Mouse (Mus musculus): ENCODE data around the gene Hpdl. TPM values are rescaled to one million over a fixed set of nuclear protein-coding genes. Genes with fewer than 3 reads are reported as not detected.

Hpdl gene
- polyA plus RNA-seq, 1 experiment from 2014 or later, result 0.52 TPM

GRCm38 (mm10) chr4:116815276-116815675 lies 6.2 kb downstream of the Hpdl start:
- Histone ChIP-seq H3K4me2 (ENCODE audit: low read length) (no peak overlapping the region), H3K9ac (replicated peaks; ENCODE audit: low read depth, low read length) (no peak overlapping the region), H3K36me3 (ENCODE audit: control insufficient read depth, insufficient read depth) (no peaks in the 10 kb centered on the region), H3K4me3 (replicated peaks; ENCODE audit: low read length) (no peak overlapping the region), H3K27me3 (replicated peaks; ENCODE audit: control insufficient read depth, insufficient read depth, low read length) (0 out of 2 replicates have a peak, but pooled peaks cover under 1% of the 10 kb centered on the region), H3K4me1 (replicated peaks; ENCODE audit: control insufficient read depth, insufficient read depth, low read length) (no peaks in the 10 kb centered on the region), H3K9me3 (ENCODE audit: control insufficient read depth, low read length) (no peaks in the 10 kb centered on the region), H3K27ac (ENCODE audit: low read length) (no peak overlapping the region)
- no peak for ATAC-seq
- 90% methylated on average over 5 of the region's 5 CpGs for WGBS

DNA sequence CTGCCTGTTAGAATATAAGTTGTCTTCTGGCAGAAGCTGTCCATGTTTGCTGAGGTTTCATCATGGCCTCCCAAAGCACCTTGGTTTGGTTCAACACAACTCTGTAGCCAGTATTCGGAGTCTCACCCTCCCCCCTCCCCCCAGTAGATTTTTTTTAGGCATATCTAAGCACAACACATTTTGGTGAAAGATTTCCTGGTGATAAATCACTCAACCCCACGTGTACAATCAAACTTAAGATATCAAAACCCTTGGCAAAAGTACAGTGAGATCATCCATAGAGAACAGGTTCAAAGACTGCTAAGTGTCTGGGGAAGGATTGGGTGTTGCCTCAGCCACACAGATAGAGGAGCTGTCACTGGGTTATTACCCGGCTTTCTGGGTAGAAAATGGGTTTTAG lies 10.5 kb downstream of the Hpdl start:
- no peak for ATAC-seq
- 81% methylated on average over 3 of the region's 3 CpGs for WGBS

DNA sequence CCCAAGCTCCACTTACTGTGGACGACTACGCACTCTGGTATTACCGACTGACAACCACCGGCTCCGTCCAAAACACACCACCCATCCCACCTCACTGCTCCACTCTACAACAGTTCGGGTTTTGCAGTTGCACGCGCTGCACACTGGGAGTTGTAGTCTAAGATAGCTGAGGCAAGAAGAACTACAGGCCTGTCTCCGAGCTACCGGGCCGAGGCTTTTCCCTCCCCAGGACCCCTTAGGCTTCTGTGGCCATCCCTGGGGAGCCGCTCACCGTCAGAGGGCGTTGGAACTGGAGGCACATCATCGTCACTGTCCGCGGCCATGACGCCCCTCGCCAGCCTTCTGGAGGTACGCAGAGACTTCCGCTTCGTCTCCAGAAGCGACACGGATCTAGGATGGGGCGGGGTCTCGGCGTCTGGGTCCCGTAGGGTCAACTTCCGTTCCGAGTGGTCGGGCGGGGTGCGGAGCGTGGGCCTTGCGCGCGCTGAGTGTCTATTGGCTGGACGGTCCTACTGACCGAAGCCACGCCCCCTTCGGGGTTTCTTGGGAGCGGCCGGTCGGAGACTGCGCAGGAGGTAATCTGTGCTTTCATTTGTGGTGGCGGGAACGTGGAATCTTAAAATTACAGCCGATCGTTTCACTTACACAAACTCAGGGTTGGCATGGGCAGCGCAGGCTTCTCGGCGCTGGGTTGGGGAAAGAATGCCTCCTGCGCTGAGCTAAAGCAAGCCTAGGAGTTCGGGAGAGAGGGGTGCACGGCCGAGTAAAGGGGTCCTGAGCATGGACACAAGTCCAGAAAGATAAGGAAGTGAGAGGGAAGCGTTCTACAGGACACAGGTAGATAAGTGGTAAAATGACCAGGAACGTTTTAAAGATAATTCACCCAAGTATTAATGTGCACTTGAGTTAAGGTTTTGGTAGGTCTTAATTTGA lies 14.0 kb downstream of the Hpdl start, which contains the start of the genes Toe1 and Mutyh:
Gene Toe1 (minus strand): TSS at position 444 of the 933 bp plus-strand sequence.
Gene Mutyh (plus strand): TSS at position 527 of the 933 bp plus-strand sequence.
- ATAC-seq, result peak; percentile 97
- Histone ChIP-seq H3K4me3 (replicated peaks; ENCODE audit: low read length) (peak within 1 kb of the TSS; percentile 86), H3K27ac (ENCODE audit: low read length) (peak within 1 kb of the TSS; percentile 93), H3K9me3 (ENCODE audit: control insufficient read depth, low read length) (no peaks in the 10 kb centered on the region), H3K27me3 (replicated peaks; ENCODE audit: control insufficient read depth, insufficient read depth, low read length) (no peaks in the 10 kb centered on the region), H3K4me2 (ENCODE audit: low read length) (peak within 1 kb of the TSS; percentile 81), H3K4me1 (replicated peaks; ENCODE audit: control insufficient read depth, insufficient read depth, low read length) (peaks cover 9% of the 10 kb centered on the region), H3K36me3 (ENCODE audit: control insufficient read depth, insufficient read depth) (peaks cover 21% of the 10 kb centered on the region), H3K9ac (replicated peaks; ENCODE audit: low read depth, low read length) (peak within 1 kb of the TSS; percentile 90)
- WGBS, result under 1% methylated on average over 58 of the region's 58 CpGs

More for the DNA sequence above, 10.5 kb downstream of the Hpdl start:
- Histone ChIP-seq H3K4me1 (replicated peaks; ENCODE audit: control insufficient read depth, insufficient read depth, low read length) (peaks cover 9% of the 10 kb centered on the region), H3K4me3 (replicated peaks; ENCODE audit: low read length) (no peak overlapping the region), H3K36me3 (ENCODE audit: control insufficient read depth, insufficient read depth) (no peaks in the 10 kb centered on the region), H3K9me3 (ENCODE audit: control insufficient read depth, low read length) (no peaks in the 10 kb centered on the region), H3K4me2 (ENCODE audit: low read length) (no peak overlapping the region), H3K27ac (ENCODE audit: low read length) (no peak overlapping the region), H3K27me3 (replicated peaks; ENCODE audit: control insufficient read depth, insufficient read depth, low read length) (no peaks in the 10 kb centered on the region), H3K9ac (replicated peaks; ENCODE audit: low read depth, low read length) (no peak overlapping the region)

- Histone ChIP-seq H3K9ac (replicated peaks; ENCODE audit: low read depth, low read length) (no peak overlapping the region), H3K9me3 (ENCODE audit: control insufficient read depth, low read length) (no peaks in the 10 kb centered on the region)
- 35% methylated on average over 5 of the region's 5 CpGs for WGBS
Observed at GRCm38 (mm10) chr4:116799901-116800300, 21.6 kb downstream of the Hpdl start.

GRCm38 (mm10) chr4:116796442-116797110 lies 24.9 kb downstream of the Hpdl start:
- ATAC-seq, result no peak
- Histone ChIP-seq H3K27ac (ENCODE audit: low read length) (no peak overlapping the region), H3K36me3 (ENCODE audit: control insufficient read depth, insufficient read depth) (no peaks in the 10 kb centered on the region), H3K27me3 (replicated peaks; ENCODE audit: control insufficient read depth, insufficient read depth, low read length) (no peaks in the 10 kb centered on the region), H3K4me2 (ENCODE audit: low read length) (no peak overlapping the region), H3K9ac (replicated peaks; ENCODE audit: low read depth, low read length) (no peak overlapping the region), H3K4me1 (replicated peaks; ENCODE audit: control insufficient read depth, insufficient read depth, low read length) (no peaks in the 10 kb centered on the region), H3K9me3 (ENCODE audit: control insufficient read depth, low read length) (no peaks in the 10 kb centered on the region), H3K4me3 (replicated peaks; ENCODE audit: low read length) (no peak overlapping the region)
- 59% methylated on average over 1 of the region's 1 CpGs for WGBS

More at GRCm38 (mm10) chr4:116799901-116800300, 21.6 kb downstream of the Hpdl start:
- Histone ChIP-seq H3K4me3 (replicated peaks; ENCODE audit: low read length) (no peak overlapping the region), H3K36me3 (ENCODE audit: control insufficient read depth, insufficient read depth) (peaks cover 17% of the 10 kb centered on the region), H3K27me3 (replicated peaks; ENCODE audit: control insufficient read depth, insufficient read depth, low read length) (no peaks in the 10 kb centered on the region), H3K27ac (ENCODE audit: low read length) (no peak overlapping the region), H3K4me2 (ENCODE audit: low read length) (no peak overlapping the region), H3K4me1 (replicated peaks; ENCODE audit: control insufficient read depth, insufficient read depth, low read length) (no peaks in the 10 kb centered on the region)
- no peak for ATAC-seq

GRCm38 (mm10) chr4:116794273-116794672 lies 27.2 kb downstream of the Hpdl start:
- H3K4me2 ChIP-seq (ENCODE audit: low read length), result no peak overlapping the region
- no peak overlapping the region for H3K4me3 ChIP-seq (replicated peaks; ENCODE audit: low read length)
- 74% methylated on average over 2 of the region's 2 CpGs for WGBS
- no peaks in the 10 kb centered on the region for H3K4me1 ChIP-seq (replicated peaks; ENCODE audit: control insufficient read depth, insufficient read depth, low read length)
- no peaks in the 10 kb centered on the region for H3K9me3 ChIP-seq (ENCODE audit: control insufficient read depth, low read length)
- ATAC-seq, result no peak
- H3K27ac ChIP-seq (ENCODE audit: low read length), result no peak overlapping the region
- no peaks in the 10 kb centered on the region for H3K36me3 ChIP-seq (ENCODE audit: control insufficient read depth, insufficient read depth)
- H3K9ac ChIP-seq (replicated peaks; ENCODE audit: low read depth, low read length), result no peak overlapping the region
- no peaks in the 10 kb centered on the region for H3K27me3 ChIP-seq (replicated peaks; ENCODE audit: control insufficient read depth, insufficient read depth, low read length)

DNA sequence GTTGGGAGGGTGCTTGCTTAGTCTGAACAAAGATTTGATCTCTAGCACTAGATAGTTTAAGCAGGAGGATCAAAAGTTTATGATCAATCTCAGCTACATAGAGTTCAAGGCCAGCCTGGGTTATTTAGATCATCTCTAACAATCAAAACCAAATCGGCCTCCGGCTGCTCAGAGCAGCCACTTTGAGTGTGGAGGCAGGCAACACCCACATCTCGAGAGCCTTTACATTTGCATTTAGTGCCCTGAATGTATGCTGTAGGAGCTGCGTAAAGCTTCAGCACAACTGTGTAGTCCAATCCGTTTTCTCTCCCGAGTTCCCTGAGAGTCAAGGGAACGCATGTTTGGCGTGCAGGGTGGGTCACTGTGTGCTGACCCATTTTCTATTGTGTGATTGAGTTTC lies 29.1 kb downstream of the Hpdl start:
- Histone ChIP-seq H3K4me3 (replicated peaks; ENCODE audit: low read length) (no peak overlapping the region), H3K9me3 (ENCODE audit: control insufficient read depth, low read length) (no peaks in the 10 kb centered on the region), H3K27me3 (replicated peaks; ENCODE audit: control insufficient read depth, insufficient read depth, low read length) (no peaks in the 10 kb centered on the region), H3K9ac (replicated peaks; ENCODE audit: low read depth, low read length) (no peak overlapping the region), H3K27ac (ENCODE audit: low read length) (no peak overlapping the region), H3K4me1 (replicated peaks; ENCODE audit: control insufficient read depth, insufficient read depth, low read length) (no peaks in the 10 kb centered on the region), H3K4me2 (ENCODE audit: low read length) (no peak overlapping the region), H3K36me3 (ENCODE audit: control insufficient read depth, insufficient read depth) (no peaks in the 10 kb centered on the region)
- 91% methylated on average over 8 of the region's 8 CpGs for WGBS
- ATAC-seq, result no peak

DNA sequence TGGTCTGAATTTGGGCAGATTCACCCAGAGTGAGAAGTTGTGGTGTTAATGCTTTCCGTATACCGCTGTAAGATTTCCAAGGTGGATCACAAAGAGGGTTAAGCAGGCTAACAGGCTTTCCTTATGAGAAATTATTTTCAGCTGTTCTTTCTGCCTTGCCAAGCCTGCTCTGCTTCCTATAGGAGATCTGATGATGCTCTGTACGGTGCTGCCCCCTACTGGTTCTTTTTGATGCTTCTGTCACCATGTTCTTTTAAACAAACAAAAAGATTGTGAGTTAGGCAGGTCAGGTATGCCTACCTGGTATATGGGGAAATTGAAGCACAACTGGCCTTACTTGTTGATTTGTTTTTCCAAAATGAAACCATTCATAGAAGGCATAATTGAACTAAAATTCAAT lies 32.6 kb downstream of the Hpdl start:
- H3K4me3 ChIP-seq (replicated peaks; ENCODE audit: low read length), result no peak overlapping the region
- H3K9me3 ChIP-seq (ENCODE audit: control insufficient read depth, low read length), result no peaks in the 10 kb centered on the region
- H3K36me3 ChIP-seq (ENCODE audit: control insufficient read depth, insufficient read depth), result no peaks in the 10 kb centered on the region
- H3K27ac ChIP-seq (ENCODE audit: low read length), result no peak overlapping the region
- peak; percentile 62; the same call in 1 of the 2 replicates for ATAC-seq
- H3K27me3 ChIP-seq (replicated peaks; ENCODE audit: control insufficient read depth, insufficient read depth, low read length), result no peaks in the 10 kb centered on the region
- H3K4me2 ChIP-seq (ENCODE audit: low read length), result no peak overlapping the region
- H3K9ac ChIP-seq (replicated peaks; ENCODE audit: low read depth, low read length), result no peak overlapping the region
- WGBS, result 6% methylated on average over 3 of the region's 3 CpGs
- H3K4me1 ChIP-seq (replicated peaks; ENCODE audit: control insufficient read depth, insufficient read depth, low read length), result no peaks in the 10 kb centered on the region

DNA sequence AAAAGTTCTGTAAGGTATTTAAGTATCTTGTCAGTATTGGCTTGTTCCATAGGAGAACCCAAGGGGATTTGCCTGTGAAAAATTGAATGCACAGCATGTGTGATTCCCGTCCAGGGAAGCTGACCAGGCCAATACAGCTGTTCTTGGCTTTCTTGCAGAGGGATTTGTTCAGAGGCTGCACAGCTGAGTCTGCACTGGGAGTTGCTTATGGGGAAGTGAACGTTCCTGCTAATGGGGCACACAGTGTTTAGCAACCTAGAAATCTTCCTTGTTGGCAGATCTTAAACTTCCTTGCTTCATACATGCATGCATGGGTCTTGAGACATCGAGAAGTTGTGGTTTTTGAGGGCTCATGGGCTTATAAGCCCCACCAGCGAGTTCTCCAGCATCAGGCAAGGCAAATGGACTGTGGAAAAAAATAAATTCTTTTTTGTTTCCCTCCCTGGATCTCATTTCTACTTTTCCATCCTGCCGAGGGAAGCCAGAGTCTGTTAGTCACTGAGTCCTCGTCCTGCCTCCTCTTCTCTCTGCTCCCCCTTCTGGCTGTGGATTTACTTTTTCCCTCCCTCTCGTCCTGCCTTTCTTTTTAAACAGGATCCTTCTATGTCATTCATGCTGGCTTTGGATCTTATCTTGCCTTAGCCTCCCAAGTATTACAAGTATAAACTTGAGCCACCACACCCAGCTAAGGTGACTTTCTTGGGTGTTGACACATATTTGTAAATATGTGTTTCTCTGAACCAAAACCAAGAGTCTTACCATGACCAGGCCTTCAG lies 33.3 kb downstream of the Hpdl start:
- Histone ChIP-seq H3K36me3 (ENCODE audit: control insufficient read depth, insufficient read depth) (no peaks in the 10 kb centered on the region), H3K9ac (replicated peaks; ENCODE audit: low read depth, low read length) (no peak overlapping the region), H3K4me3 (replicated peaks; ENCODE audit: low read length) (no peak overlapping the region), H3K9me3 (ENCODE audit: control insufficient read depth, low read length) (no peaks in the 10 kb centered on the region), H3K4me1 (replicated peaks; ENCODE audit: control insufficient read depth, insufficient read depth, low read length) (no peaks in the 10 kb centered on the region), H3K27me3 (replicated peaks; ENCODE audit: control insufficient read depth, insufficient read depth, low read length) (no peaks in the 10 kb centered on the region), H3K4me2 (ENCODE audit: low read length) (no peak overlapping the region), H3K27ac (ENCODE audit: low read length) (no peak overlapping the region)
- no peak for ATAC-seq
- WGBS, result 38% methylated on average over 7 of the region's 7 CpGs

All from forebrain, embryonic 16.5 days (tissue).